Mouse (Mus musculus) spleen, adult 2 months (tissue): Measurements from ENCODE around the gene Gucy1a1.

ENCODE experiments used
- CTCF ChIP-seq: fragments of 200-500 bp; IDR thresholded peaks from 2 replicates; pipeline ENCODE4 v1.5.1; 2011; ENCODE audit warnings: mild to moderate bottlenecking, inconsistent platforms; ENCODE audit not compliant: insufficient read depth, insufficient read length, insufficient replicate concordance; ENCODE audit errors: extremely low read depth
- POLR2A ChIP-seq: fragments of 200-500 bp; IDR thresholded peaks from 2 replicates; pipeline ENCODE4 v1.6.1; 2011; ENCODE audit warnings: low read depth, low read length, inconsistent platforms

- no peak for TF ChIP-seq POLR2A
- no peak for TF ChIP-seq CTCF
Measured at GRCm38 (mm10) chr3:82061402-82062180, 84.0 kb downstream of the Gucy1a1 start.
